Mouse (Mus musculus): ENCODE measurements around the gene Flot2. TPM values are rescaled to one million over a fixed set of nuclear protein-coding genes. Genes with fewer than 3 reads are reported as not detected.

Flot2 gene
- polyA plus RNA-seq, 1 experiment from 2014 or later, result 60.6 TPM

DNA sequence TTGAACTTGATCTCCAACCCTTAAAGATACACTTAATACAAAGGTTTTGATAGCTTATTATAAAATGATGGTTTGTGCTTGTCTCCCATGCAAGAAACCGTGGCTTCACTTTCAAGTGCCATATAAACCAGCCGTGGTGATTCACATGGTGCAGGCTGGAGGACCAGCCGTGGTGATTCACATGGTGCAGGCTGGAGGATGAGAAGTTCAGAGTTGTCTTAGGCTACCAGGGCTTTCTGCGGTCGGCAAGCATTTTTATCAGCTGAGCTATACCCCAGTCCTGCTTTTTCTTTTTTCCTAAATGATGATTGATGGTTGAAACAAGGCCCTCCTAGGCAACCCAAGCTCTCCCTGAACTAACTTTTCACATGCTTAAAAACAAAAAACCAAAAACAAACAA lies 64.4 kb downstream of the Flot2 start:
- Histone ChIP-seq H3K36me3 (ENCODE audit: control insufficient read depth, insufficient read depth, low read length) (peaks cover 2% of the 10 kb centered on the region; the same call in 1 of the 2 replicates), H3K27ac (ENCODE audit: low read length) (no peak overlapping the region), H3K4me3 (ENCODE audit: low read depth, low read length) (no peak overlapping the region), H3K27me3 (ENCODE audit: control insufficient read depth, insufficient read depth, low read length) (no peaks in the 10 kb centered on the region), H3K4me1 (ENCODE audit: control insufficient read depth, insufficient read depth, low read length) (no peaks in the 10 kb centered on the region), H3K9ac (replicated peaks; ENCODE audit: low read depth, low read length) (no peak overlapping the region), H3K4me2 (replicated peaks; ENCODE audit: low read depth, low read length) (no peak overlapping the region), H3K9me3 (ENCODE audit: control insufficient read depth, low read depth, low read length) (no peaks in the 10 kb centered on the region)
- 80% methylated on average over 5 of the region's 5 CpGs for WGBS
- no peak for ATAC-seq (ENCODE audit: insufficient number of reproducible peaks, insufficient read depth, low FRiP score, low read depth)

DNA sequence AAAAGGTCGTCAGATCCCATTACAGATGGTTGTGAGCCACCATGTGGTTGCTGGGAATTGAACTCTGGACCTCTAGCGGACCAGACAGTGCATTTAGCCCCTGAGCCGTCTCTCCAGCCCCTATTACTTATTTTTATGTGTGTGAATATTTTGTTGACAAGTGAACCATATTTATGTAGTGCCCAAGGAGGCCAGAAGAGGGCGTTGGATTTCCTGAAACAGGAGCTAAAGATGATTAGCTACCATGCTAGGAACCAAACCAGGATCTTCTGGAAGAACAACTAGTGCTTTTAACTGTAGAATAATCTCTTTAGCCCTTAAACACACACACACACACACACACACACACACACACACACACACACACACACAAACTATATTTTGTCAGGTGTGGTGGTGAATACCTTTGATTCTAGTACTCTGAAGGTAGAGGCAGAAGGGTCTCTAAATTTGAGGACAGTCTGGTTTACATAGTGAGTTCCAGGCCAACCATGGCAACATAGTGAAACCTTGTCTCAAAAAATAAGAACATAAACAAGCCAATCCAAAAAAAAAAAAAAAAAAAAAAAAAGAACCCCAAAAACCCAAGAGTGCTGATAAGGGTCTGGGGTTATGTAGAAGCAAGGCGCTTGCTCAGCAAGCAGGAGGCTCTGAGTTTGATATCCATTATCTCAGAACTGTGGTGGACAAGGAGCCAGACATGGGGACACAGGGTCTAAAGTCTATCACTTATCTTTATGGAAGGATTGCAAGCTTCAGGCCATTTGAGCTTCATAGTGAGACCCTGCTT lies 65.4 kb downstream of the Flot2 start:
- WGBS, result 67% methylated on average over 5 of the region's 5 CpGs
- no peak for ATAC-seq (ENCODE audit: insufficient number of reproducible peaks, insufficient read depth, low FRiP score, low read depth)
- Histone ChIP-seq H3K36me3 (ENCODE audit: control insufficient read depth, insufficient read depth, low read length) (peaks cover 2% of the 10 kb centered on the region; the same call in 1 of the 2 replicates), H3K27ac (ENCODE audit: low read length) (no peak overlapping the region), H3K27me3 (ENCODE audit: control insufficient read depth, insufficient read depth, low read length) (no peaks in the 10 kb centered on the region), H3K9ac (replicated peaks; ENCODE audit: low read depth, low read length) (no peak overlapping the region), H3K9me3 (ENCODE audit: control insufficient read depth, low read depth, low read length) (no peaks in the 10 kb centered on the region), H3K4me1 (ENCODE audit: control insufficient read depth, insufficient read depth, low read length) (no peaks in the 10 kb centered on the region), H3K4me3 (ENCODE audit: low read depth, low read length) (no peak overlapping the region), H3K4me2 (replicated peaks; ENCODE audit: low read depth, low read length) (no peak overlapping the region)

DNA sequence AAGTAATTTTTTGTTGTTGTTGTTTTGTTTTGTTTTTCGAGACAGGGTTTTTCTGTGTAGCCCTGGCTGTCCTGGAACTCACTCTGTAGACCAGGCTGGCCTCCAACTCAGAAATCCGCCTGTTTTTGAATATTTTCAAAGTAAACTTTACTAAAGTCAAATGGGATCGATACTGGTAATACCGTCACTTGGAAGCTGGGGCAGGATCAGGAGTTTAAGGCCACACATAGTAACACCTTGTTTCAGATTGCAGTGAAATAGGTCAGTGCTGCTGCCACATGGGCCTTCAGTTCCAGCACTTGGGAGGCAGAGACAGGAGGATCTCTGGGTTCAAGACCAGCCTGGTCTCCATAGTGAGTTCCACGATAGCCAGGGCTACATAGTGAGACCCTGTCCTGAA lies 66.8 kb downstream of the Flot2 start:
- Histone ChIP-seq H3K27me3 (ENCODE audit: control insufficient read depth, insufficient read depth, low read length) (no peaks in the 10 kb centered on the region), H3K4me1 (ENCODE audit: control insufficient read depth, insufficient read depth, low read length) (no peaks in the 10 kb centered on the region), H3K4me3 (ENCODE audit: low read depth, low read length) (no peak overlapping the region), H3K36me3 (ENCODE audit: control insufficient read depth, insufficient read depth, low read length) (peaks cover 2% of the 10 kb centered on the region; the same call in 1 of the 2 replicates), H3K27ac (ENCODE audit: low read length) (no peak overlapping the region), H3K9ac (replicated peaks; ENCODE audit: low read depth, low read length) (no peak overlapping the region), H3K9me3 (ENCODE audit: control insufficient read depth, low read depth, low read length) (no peaks in the 10 kb centered on the region), H3K4me2 (replicated peaks; ENCODE audit: low read depth, low read length) (no peak overlapping the region)
- 97% methylated on average over 5 of the region's 5 CpGs for WGBS
- no peak for ATAC-seq (ENCODE audit: insufficient number of reproducible peaks, insufficient read depth, low FRiP score, low read depth)

MicroRNAs encoded within 50 kb of the gene (microRNA counts, 519-probe panel; counts per million panel counts)
- 3,692 counts per million, percentile 74 among the panel's probes with 10 or more counts for microRNA mmu-miR-144
- microRNA mmu-miR-451, result 2,959 counts per million, percentile 52 among the panel's probes with 10 or more counts

Small RNA genes lying within 50 kb of the gene (microRNA-seq; reads per million reads assigned to microRNA genes)
- gene Mir144 (32.8 reads per million, percentile 34 among the genes with 10 or more reads in this experiment), gene Mir451a (not detected), gene Mir451b (not detected)

Other genes with a start within 250 kb of the Flot2 start
- gene Pipox, start 143.8 kb upstream of the Flot2 start, polyA plus RNA-seq (2014; fragmentation: Nextera tagmentation; extraction: Ambion mirVana), result 13.4 and 14.2 TPM in 2 replicates
- 2.1 and 3.0 TPM in 2 replicates for gene Sez6, start 107.1 kb upstream of the Flot2 start, polyA plus RNA-seq (2014; fragmentation: Nextera tagmentation; extraction: Ambion mirVana)
- gene Phf12, start 55.2 kb upstream of the Flot2 start, polyA plus RNA-seq (2014; fragmentation: Nextera tagmentation; extraction: Ambion mirVana), result 16.9 and 22.5 TPM in 2 replicates
- 19.1 and 21.4 TPM in 2 replicates for gene Dhrs13, start 5.7 kb upstream of the Flot2 start, polyA plus RNA-seq (2014; fragmentation: Nextera tagmentation; extraction: Ambion mirVana)
- gene Eral1, start 42.5 kb downstream of the Flot2 start, polyA plus RNA-seq (2014; fragmentation: Nextera tagmentation; extraction: Ambion mirVana), result 33.4 and 33.5 TPM in 2 replicates
- gene Fam222b, start 56.7 kb downstream of the Flot2 start, polyA plus RNA-seq (2014; fragmentation: Nextera tagmentation; extraction: Ambion mirVana), result 15.2 and 16.4 TPM in 2 replicates
- gene Traf4, start 127.7 kb downstream of the Flot2 start, polyA plus RNA-seq (2014; fragmentation: Nextera tagmentation; extraction: Ambion mirVana), result 53.5 and 54.7 TPM in 2 replicates
- gene Nek8, start 138.7 kb downstream of the Flot2 start, polyA plus RNA-seq (2014; fragmentation: Nextera tagmentation; extraction: Ambion mirVana), result 16.0 and 17.4 TPM in 2 replicates
- 27.1 and 28.0 TPM in 2 replicates for gene Tlcd1, start 138.8 kb downstream of the Flot2 start, polyA plus RNA-seq (2014; fragmentation: Nextera tagmentation; extraction: Ambion mirVana)
- 1,708 and 1,741 TPM in 2 replicates for gene Rpl23a, start 145.7 kb downstream of the Flot2 start, polyA plus RNA-seq (2014; fragmentation: Nextera tagmentation; extraction: Ambion mirVana)
- gene Rab34, start 150.5 kb downstream of the Flot2 start, polyA plus RNA-seq (2014; fragmentation: Nextera tagmentation; extraction: Ambion mirVana), result 156 and 171 TPM in 2 replicates
- 2.7 and 3.3 TPM in 2 replicates for gene Proca1, start 155.5 kb downstream of the Flot2 start, polyA plus RNA-seq (2014; fragmentation: Nextera tagmentation; extraction: Ambion mirVana)
- gene Sdf2, start 207.8 kb downstream of the Flot2 start, polyA plus RNA-seq (2014; fragmentation: Nextera tagmentation; extraction: Ambion mirVana), result 101 and 102 TPM in 2 replicates
- 25.3 and 26.2 TPM in 2 replicates for gene Supt6, start 208.1 kb downstream of the Flot2 start, polyA plus RNA-seq (2014; fragmentation: Nextera tagmentation; extraction: Ambion mirVana)
- 98.3 and 98.7 TPM in 2 replicates for gene 2610507B11Rik, start 223.8 kb downstream of the Flot2 start, polyA plus RNA-seq (2014; fragmentation: Nextera tagmentation; extraction: Ambion mirVana)